Mouse (Mus musculus): ENCODE results near the gene Aptx. TPM values are rescaled to one million over a fixed set of nuclear protein-coding genes. Genes with fewer than 3 reads are reported as not detected.

The Aptx gene
- polyA plus RNA-seq, 1 experiment = 98.7 TPM

GRCm38 (mm10) chr4:40640991-40641390 is 62.0 kb downstream of the Aptx start:
- Histone ChIP-seq H3K36me3 (ENCODE audit: control insufficient read depth, insufficient read depth, low read length) (no peaks in the 10 kb centered on the region), H3K27ac (ENCODE audit: control insufficient read depth, insufficient read depth, low read depth, low read length) (no peak overlapping the region), H3K27me3 (ENCODE audit: control insufficient read depth, insufficient read depth, low read length) (no peaks in the 10 kb centered on the region), H3K4me3 (ENCODE audit: control insufficient read depth, low read depth, low read length) (no peak overlapping the region), H3K4me1 (ENCODE audit: control insufficient read depth, insufficient read depth, low read length) (peaks cover 3% of the 10 kb centered on the region; the same call in 1 of the 2 replicates)
- TF ChIP-seq POLR2A (IDR thresholded peaks at IDR 0.05; ENCODE audit: control insufficient read depth, low read depth, low read length) (no peak), CTCF (IDR thresholded peaks at IDR 0.05; ENCODE audit: control insufficient read depth, insufficient read depth, insufficient replicate concordance, low read depth, low read length) (peak; percentile 33; the same call in 1 of the 2 replicates)

Other genes with a start within 250 kb of the Aptx start
- gene Tmem215, start 231.0 kb downstream of the Aptx start, polyA plus RNA-seq (2012; rRNA removed) = 0.04 and 0.10 TPM in 2 replicates
- 16.7 and 22.3 TPM in 2 replicates for gene Dnaja1, start 19.0 kb upstream of the Aptx start, polyA plus RNA-seq (2012; rRNA removed)
- 20.1 and 23.7 TPM in 2 replicates for gene Smu1, start 54.7 kb upstream of the Aptx start, polyA plus RNA-seq (2012; rRNA removed)
- 9.7 and 10.3 TPM in 2 replicates for gene B4galt1, start 150.8 kb upstream of the Aptx start, polyA plus RNA-seq (2012; rRNA removed)
- 5.1 and 11.1 TPM in 2 replicates for gene Spink4, start 216.9 kb upstream of the Aptx start, polyA plus RNA-seq (2012; rRNA removed)
- 229 and 254 TPM in 2 replicates for gene Bag1, start 245.1 kb upstream of the Aptx start, polyA plus RNA-seq (2012; rRNA removed)
- gene Chmp5, start 245.2 kb upstream of the Aptx start, polyA plus RNA-seq (2012; rRNA removed) = 18.0 and 19.0 TPM in 2 replicates